Mouse (Mus musculus) CH12.LX (cell line): ENCODE data around the gene Phf11b. TPM values are rescaled to one million over a fixed set of nuclear protein-coding genes. Genes with fewer than 3 reads are reported as not detected.
A peak's percentile ranks its signal among the peaks of the same experiment; 100 is the strongest.
"Not testable (repeated sequence)": the region's sequence is repeated elsewhere in the genome, so short reads cannot be mapped to it uniquely, and the experiment has no call there.

Source experiments
- DNase-seq: peaks from one replicate; pipeline ENCODE4 v3.0.0-alpha.2; 2013; ENCODE audit errors: extremely low read depth
- H3K27ac ChIP-seq: 2 replicates; pipeline ENCODE4 v1.5.1; 2012; ENCODE audit warnings: low read depth, mild to moderate bottlenecking, control low read depth, moderate library complexity; ENCODE audit not compliant: insufficient read depth
- H3K27me3 ChIP-seq: replicated peaks from 2 replicates; pipeline ENCODE3; 2012; ENCODE audit warnings: inconsistent platforms
- H3K36me3 ChIP-seq, 2 experiments: replicated peaks in 1 of 2; 2 replicates each; pipeline versions ENCODE3 to v1.6.1; 2012; ENCODE audit warnings: inconsistent platforms in 1 of 2, low read length in 1 of 2, mild to moderate bottlenecking in 1 of 2, mixed read lengths in 1 of 2, moderate library complexity in 1 of 2; ENCODE audit not compliant: control insufficient read depth in 1 of 2, insufficient read depth in 1 of 2
- H3K4me1 ChIP-seq, 2 experiments: 2 replicates each; pipeline ENCODE4 v1.6.1; 2012; ENCODE audit warnings: inconsistent platforms in 1 of 2, moderate library complexity in 1 of 2; ENCODE audit not compliant: insufficient read depth in 2 of 2, control insufficient read depth in 1 of 2
- H3K4me2 ChIP-seq: 2 replicates; pipeline ENCODE4 v1.6.1; 2012; ENCODE audit warnings: low read depth, mild to moderate bottlenecking, control low read depth; ENCODE audit not compliant: poor library complexity, insufficient read depth, severe bottlenecking
- H3K4me3 ChIP-seq, 3 experiments: fragments of 150-350 bp in 1 of 3; sonication (generic) in 1 of 3; replicated peaks in 1 of 3; 2 replicates each; pipeline versions ENCODE3 to v1.5.1; 2011 to 2012; ENCODE audit warnings: low read depth in 2 of 3, low read length in 2 of 3, mild to moderate bottlenecking in 2 of 3, moderate library complexity in 2 of 3, control low read depth in 1 of 3, improper control_type of control experiment in 1 of 3, inconsistent platforms in 1 of 3, mixed read lengths in 1 of 3; ENCODE audit not compliant: poor library complexity in 1 of 3
- H3K79me2 ChIP-seq: replicated peaks from 2 replicates; pipeline ENCODE4 v1.6.1; 2012; ENCODE audit warnings: mild to moderate bottlenecking, moderate library complexity; ENCODE audit not compliant: control insufficient read depth, poor library complexity, insufficient read depth, severe bottlenecking; ENCODE audit errors: extremely low read depth
- H3K9ac ChIP-seq: 2 replicates; pipeline ENCODE4 v1.6.1; 2012; ENCODE audit warnings: low read depth, mild to moderate bottlenecking, control low read depth, moderate library complexity; ENCODE audit not compliant: insufficient read depth
- H3K9me3 ChIP-seq: replicated peaks from 2 replicates; pipeline ENCODE3; 2012; ENCODE audit warnings: low read length, inconsistent platforms, mixed read lengths
- BHLHE40 ChIP-seq: IDR thresholded peaks from 2 replicates; pipeline ENCODE4 v1.6.1; 2011; ENCODE audit warnings: mild to moderate bottlenecking, low read depth, low read length, improper control_type of control experiment
- CTCF ChIP-seq, 2 experiments: IDR thresholded peaks in 1 of 2; conservative IDR thresholded peaks in 1 of 2; 2 replicates each; pipeline ENCODE4 v1.5.1; 2011 to 2012; ENCODE audit warnings: low read depth in 2 of 2, low read length in 2 of 2, improper control_type of control experiment in 1 of 2, inconsistent platforms in 1 of 2, mild to moderate bottlenecking in 1 of 2, moderate library complexity in 1 of 2
- ELF1 ChIP-seq: IDR thresholded peaks from 2 replicates; pipeline ENCODE4 v1.6.1; 2014; ENCODE audit warnings: low read depth, mild to moderate bottlenecking, inconsistent platforms, low read length, improper control_type of control experiment
- EP300 ChIP-seq: IDR thresholded peaks from 2 replicates; pipeline ENCODE4 v1.6.1; 2011; ENCODE audit warnings: low read length, improper control_type of control experiment
- ETS1 ChIP-seq: conservative IDR thresholded peaks from 2 replicates; pipeline ENCODE4 v1.6.1; 2012; ENCODE audit warnings: low read depth, mild to moderate bottlenecking, inconsistent platforms, low read length, improper control_type of control experiment, moderate library complexity
- IRF4 ChIP-seq: IDR thresholded peaks from 2 replicates; pipeline ENCODE4 v1.6.1; 2014; ENCODE audit warnings: low read depth, mild to moderate bottlenecking, inconsistent platforms, low read length, improper control_type of control experiment
- JUN ChIP-seq: IDR thresholded peaks from 2 replicates; pipeline ENCODE4 v1.6.1; 2011; ENCODE audit warnings: low read depth, mild to moderate bottlenecking, low read length, improper control_type of control experiment, moderate library complexity; ENCODE audit not compliant: insufficient read depth
- JUND ChIP-seq: conservative IDR thresholded peaks from 2 replicates; pipeline ENCODE4 v1.6.1; 2011; ENCODE audit warnings: low read depth, low read length, improper control_type of control experiment
- MEF2A ChIP-seq: IDR thresholded peaks from 2 replicates; pipeline ENCODE4 v1.6.1; 2014; ENCODE audit warnings: low read depth, mild to moderate bottlenecking, inconsistent platforms, low read length, improper control_type of control experiment, borderline replicate concordance
- NELFE ChIP-seq: IDR thresholded peaks from 2 replicates; pipeline ENCODE4 v1.6.1; 2011; ENCODE audit warnings: low read depth, low read length, improper control_type of control experiment
- RAD21 ChIP-seq: IDR thresholded peaks from 2 replicates; pipeline ENCODE4 v1.6.1; 2011; ENCODE audit warnings: low read depth, mild to moderate bottlenecking, low read length, improper control_type of control experiment, moderate library complexity
- SMC3 ChIP-seq: IDR thresholded peaks from 2 replicates; pipeline ENCODE4 v1.6.1; 2011; ENCODE audit warnings: low read depth, low read length, improper control_type of control experiment
- TBP ChIP-seq: conservative IDR thresholded peaks from 2 replicates; pipeline ENCODE4 v1.6.1; 2011; ENCODE audit warnings: low read depth, low read length, improper control_type of control experiment
- TCF12 ChIP-seq: IDR thresholded peaks from 2 replicates; pipeline ENCODE4 v1.6.1; 2014; ENCODE audit warnings: low read depth, mild to moderate bottlenecking, inconsistent platforms, low read length, improper control_type of control experiment
- dilution Hi-C: fragments of 300-500 bp; cut with MboI; formaldehyde crosslinking; loops from 2 replicates; pipeline ENCODE4 v1.14.3; 2020; ENCODE audit warnings: low sequenced_read_pairs; ENCODE audit not compliant: extremely low pct_unique_long_range_greater_than_20kb, extremely low pct_ligation_motif_present
- in situ Hi-C: fragments of 300-500 bp; cut with MboI; formaldehyde crosslinking; loops from 3 replicates; pipeline ENCODE4 v1.14.3; 2019; ENCODE audit warnings: low sequenced_read_pairs, low pct_ligation_motif_present, low pct_unique_long_range_greater_than_20kb, mixed read lengths
- polyA plus RNA-seq: library from polyadenylated mRNA; unstranded; fragments of >175 nt; gene quantifications from 2 replicates; pipeline ENCODE4 v1.2.1, GENCODE M21; 2012; ENCODE audit warnings: low read depth; ENCODE audit not compliant: insufficient read length
- total RNA-seq, 2 experiments: library from RNA; depleted of rRNA; stranded (reverse); fragments of 300-350 nt in 1 of 2; fragments of >200 nt in 1 of 2; gene quantifications; 2 replicates each; pipeline ENCODE4 v1.2.3; 2012 to 2014

Gene Phf11b
- total and polyA plus RNA-seq, 3 experiments = 29.8 to 93.4 (median 80.2) TPM

GRCm38 (mm10) chr14:59330499-59330898 is 10.7 kb downstream of the Phf11b start:
- H3K27me3 ChIP-seq, H3K79me2 ChIP-seq, H3K4me3 ChIP-seq, H3K9me3 ChIP-seq, dilution Hi-C loops, in situ Hi-C loops, H3K4me2 ChIP-seq, H3K27ac ChIP-seq, H3K9ac ChIP-seq, DNase-seq: not testable (repeated sequence)
- Histone ChIP-seq H3K36me3 (peaks cover 16 to 26% of the 10 kb centered on the region in 2 experiments), H3K4me1 (peaks cover 0 to 13% of the 10 kb centered on the region in 2 experiments; a peak in 1 of 4 replicates)
- TF ChIP-seq RAD21 (peak; percentile 59), CTCF (conservative IDR thresholded peaks at IDR 0.05 in 1 of 2, IDR thresholded peaks at IDR 0.05 in 1 of 2; ENCODE audit: low read depth in 2 of 2, low read length in 2 of 2) (peak in 1 of 2 experiments; percentile 59; a peak in 2 of 4 replicates), SMC3 (peak; percentile 60)

GRCm38 (mm10) chr14:59319970-59320369 is 21.2 kb downstream of the Phf11b start:
- H3K36me3 ChIP-seq = peaks cover 21 to 28% of the 10 kb centered on the region in 2 experiments
- in situ Hi-C loops = not testable (repeated sequence)

GRCm38 (mm10) chr14:59319036-59319435 is 22.1 kb downstream of the Phf11b start:
- in situ Hi-C loops, DNase-seq, H3K27me3 ChIP-seq, dilution Hi-C loops, H3K9ac ChIP-seq, H3K4me2 ChIP-seq, H3K79me2 ChIP-seq, H3K9me3 ChIP-seq, H3K4me1 ChIP-seq, H3K4me3 ChIP-seq, H3K27ac ChIP-seq: not testable (repeated sequence)
- H3K36me3 ChIP-seq = peaks cover 21 to 25% of the 10 kb centered on the region in 2 experiments

More at GRCm38 (mm10) chr14:59319970-59320369, 21.2 kb downstream of the Phf11b start:
- H3K27ac ChIP-seq, H3K4me3 ChIP-seq, H3K4me1 ChIP-seq, dilution Hi-C loops, DNase-seq, H3K79me2 ChIP-seq, H3K9ac ChIP-seq, H3K4me2 ChIP-seq, H3K9me3 ChIP-seq, H3K27me3 ChIP-seq: not testable (repeated sequence)

- in situ Hi-C loops, H3K79me2 ChIP-seq, H3K27me3 ChIP-seq, H3K9me3 ChIP-seq, H3K36me3 ChIP-seq, dilution Hi-C loops: not testable (repeated sequence)
- Histone ChIP-seq H3K4me1 (peaks cover 14 to 43% of the 10 kb centered on the region in 2 experiments; a peak in 2 of 4 replicates), H3K4me3 (peak within 1 kb of the TSS; percentile 47 to 72 (median 54)), H3K27ac (peak within 1 kb of the TSS; percentile 47), H3K9ac (peak within 1 kb of the TSS; percentile 31), H3K4me2 (peak within 1 kb of the TSS; percentile 76)
- DNase-seq = peak; percentile 65
- TF ChIP-seq ETS1 (peak; percentile 76), BHLHE40 (peak; percentile 49), IRF4 (peak; percentile 81), MEF2A (peak; percentile 79), ELF1 (0 out of 2 replicates have a peak, but pooled peaks have one; percentile 20), JUN (peak; percentile 70), TBP (0 out of 2 replicates have a peak, but pooled peaks have one; percentile 34), EP300 (peak; percentile 46; the same call in 1 of the 2 replicates), TCF12 (peak; percentile 33; the same call in 1 of the 2 replicates), JUND (peak; percentile 49; the same call in 1 of the 2 replicates), NELFE (0 out of 2 replicates have a peak, but pooled peaks have one; percentile 27)
Observed at GRCm38 (mm10) chr14:59297391-59297790, 43.8 kb downstream of the Phf11b start, which contains the start of gene Phf11a. Phf11a (minus strand) TSS chr14:59297522.
